Mouse (Mus musculus): ENCODE measurements around the gene Vmn2r82. TPM values are rescaled to one million over a fixed set of nuclear protein-coding genes. Genes with fewer than 3 reads are reported as not detected.
"Not testable (repeated sequence)": the region's sequence is repeated elsewhere in the genome, so short reads cannot be mapped to it uniquely, and the experiment has no call there.

Gene Vmn2r82
- total RNA-seq (2021): not detected
- long read RNA-seq, experiment 1: 0 reads
- long read RNA-seq, experiment 2: 0 reads

DNA sequence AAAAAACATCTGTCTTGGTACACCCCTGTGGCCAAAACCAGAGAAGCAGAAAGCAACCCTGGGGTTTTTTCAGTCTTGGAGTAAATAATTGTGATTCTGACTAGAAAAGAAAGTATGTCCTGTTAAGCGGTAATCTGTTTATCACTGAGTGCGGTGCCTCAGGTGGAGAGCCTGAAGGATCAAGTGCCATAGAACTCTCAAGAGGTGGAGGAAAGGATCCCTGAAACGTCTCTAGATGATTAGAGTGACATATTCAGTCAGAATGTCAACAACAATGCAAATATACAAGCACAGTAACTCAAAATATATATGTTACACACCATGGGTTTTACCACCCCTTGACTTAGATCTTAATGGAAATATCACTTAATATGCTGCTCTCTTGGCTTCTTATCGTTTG lies at the start of gene Vmn2r82:
Gene Vmn2r82 (plus strand): TSS at position 301 of the 400 bp plus-strand sequence.
- not testable (repeated sequence) for DNase-seq (ENCODE audit: low spot score in 2 of 2)

GRCm38 (mm10) chr10:79322033-79322736 lies 34.1 kb upstream of the Vmn2r82 start:
- DNase-seq (ENCODE audit: low spot score in 2 of 2): not testable (repeated sequence)

DNA sequence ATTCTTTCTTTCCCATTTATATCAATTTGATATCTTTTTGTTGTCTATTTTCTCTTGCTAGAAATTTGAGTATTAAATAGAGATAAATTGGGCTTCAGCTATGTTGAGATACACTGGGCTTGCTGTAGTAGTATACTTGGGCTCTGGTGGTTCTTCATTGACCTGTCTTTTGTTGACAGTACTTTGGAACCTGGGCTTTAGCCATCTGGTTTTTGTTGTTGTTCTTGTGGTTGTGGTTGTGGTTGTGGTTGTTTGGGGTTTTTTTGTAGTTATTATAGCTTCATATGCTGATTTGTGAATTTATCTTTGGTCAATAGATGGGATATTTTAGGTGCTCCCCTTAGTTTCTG lies 33.6 kb upstream of the Vmn2r82 start:
- DNase-seq (ENCODE audit: low spot score in 2 of 2): no peak

GRCm38 (mm10) chr10:79399946-79400700 lies 43.8 kb downstream of the Vmn2r82 start:
- not testable (repeated sequence) for DNase-seq (ENCODE audit: low spot score in 2 of 2)

GRCm38 (mm10) chr10:79417142-79417771 lies 60.9 kb downstream of the Vmn2r82 start:
- no peak for DNase-seq (ENCODE audit: low spot score in 2 of 2)

DNA sequence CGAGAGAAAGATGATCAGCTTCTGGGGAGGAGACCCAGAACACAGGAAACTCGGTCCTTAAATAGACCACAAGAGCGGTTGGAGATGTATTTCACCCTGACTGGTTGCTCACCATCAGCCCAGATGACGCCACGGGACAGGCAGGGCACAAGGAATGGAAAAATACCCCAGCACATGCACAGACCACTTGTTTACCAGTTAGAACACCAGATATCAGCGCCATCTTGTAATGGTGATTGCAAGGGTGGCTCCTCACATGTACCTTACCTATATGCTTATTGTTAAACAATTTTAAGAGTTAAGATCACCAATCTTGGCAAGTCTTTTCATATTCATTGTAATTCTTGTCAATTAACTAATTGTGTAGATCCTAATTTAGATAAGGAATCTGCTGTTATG lies 61.5 kb downstream of the Vmn2r82 start:
- not testable (repeated sequence) for DNase-seq (ENCODE audit: low spot score in 2 of 2)

DNA sequence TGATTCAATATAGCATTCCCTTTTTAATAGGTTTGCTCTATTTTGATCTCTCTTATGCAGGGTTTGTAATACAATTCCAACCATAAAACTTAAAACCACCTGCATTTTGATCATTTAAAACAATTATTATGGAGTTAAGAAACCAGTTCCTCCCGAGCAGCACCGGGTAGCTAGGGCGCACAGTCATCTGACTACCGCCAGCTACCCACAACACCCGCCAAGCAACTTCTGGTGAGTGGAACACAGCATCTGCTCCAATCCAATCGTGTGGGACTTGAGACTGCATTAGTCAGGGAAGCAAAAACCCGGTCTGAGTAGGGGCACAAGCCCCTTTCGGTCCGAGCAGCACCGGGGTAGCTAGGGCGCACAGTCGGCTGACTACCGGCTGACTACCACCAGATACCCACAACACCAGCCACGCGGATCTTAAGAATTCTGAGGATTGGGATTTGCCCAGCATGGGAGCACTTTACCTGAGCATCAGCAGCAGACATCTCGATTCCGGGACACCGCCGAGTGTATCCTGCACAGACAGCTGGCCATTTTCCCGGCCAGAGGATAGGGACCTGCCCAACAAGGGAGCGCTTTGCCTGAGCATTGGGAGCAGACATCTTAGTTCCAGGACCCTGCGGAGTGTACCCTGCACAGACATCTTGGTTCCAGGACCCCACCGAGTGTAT lies 79.0 kb downstream of the Vmn2r82 start:
- not testable (repeated sequence) for DNase-seq (ENCODE audit: low spot score in 2 of 2)

Other genes starting within 250 kb of the Vmn2r82 start
- gene Vmn2r80, start 207.8 kb upstream of the Vmn2r82 start, total RNA-seq (2021): not detected
- not detected for gene Vmn2r81, start 108.8 kb upstream of the Vmn2r82 start, total RNA-seq (2021)
- gene Vmn2r83, start 112.2 kb downstream of the Vmn2r82 start, total RNA-seq (2021): not detected
- 1 to 10 TPM; 4.5 to 4.6 TPM for gene Plpp2, start 177.3 kb downstream of the Vmn2r82 start, total RNA-seq (2021)
- 10 to 100 TPM; 24.0 to 25.4 TPM for gene Mier2, start 198.7 kb downstream of the Vmn2r82 start, total RNA-seq (2021)
- gene Theg, start 230.8 kb downstream of the Vmn2r82 start, total RNA-seq (2021): not detected